Mouse (Mus musculus) neural tube, embryonic 13.5 days (tissue): Measurements from ENCODE around the gene Ntn1. TPM values are rescaled to one million over a fixed set of nuclear protein-coding genes. Genes with fewer than 3 reads are reported as not detected.

Experiments
- ATAC-seq: fragments of 200-750 bp; cut with Nextera tagmentation; 2 replicates; pipeline ENCODE4 v1.8.0; 2017; ENCODE audit warnings: low read depth, mild to moderate bottlenecking, moderate TSS enrichment, moderate library complexity
- H3K27ac ChIP-seq: fragments of 300-500 bp; sonication (generic); replicated peaks from 2 replicates; pipeline ENCODE4 v1.5.1; 2015; ENCODE audit warnings: moderate library complexity, mild to moderate bottlenecking, inconsistent platforms
- H3K27me3 ChIP-seq: fragments of 300-500 bp; sonication (generic); 2 replicates; pipeline ENCODE4 v1.6.1; 2015; ENCODE audit warnings: mild to moderate bottlenecking, inconsistent platforms
- H3K36me3 ChIP-seq: fragments of 300-500 bp; sonication (generic); 2 replicates; pipeline ENCODE4 v1.6.1; 2015; ENCODE audit warnings: mild to moderate bottlenecking, inconsistent platforms
- H3K4me1 ChIP-seq: fragments of 300-500 bp; sonication (generic); replicated peaks from 2 replicates; pipeline ENCODE4 v1.6.1; 2015; ENCODE audit warnings: inconsistent platforms
- H3K4me2 ChIP-seq: fragments of 300-500 bp; sonication (generic); 2 replicates; pipeline ENCODE4 v1.6.1; 2015; ENCODE audit warnings: inconsistent platforms, mild to moderate bottlenecking, moderate library complexity
- H3K4me3 ChIP-seq: fragments of 300-500 bp; sonication (generic); 2 replicates; pipeline ENCODE4 v1.5.1; 2015; ENCODE audit warnings: mild to moderate bottlenecking, inconsistent platforms
- H3K9ac ChIP-seq: fragments of 300-500 bp; sonication (generic); 2 replicates; pipeline ENCODE4 v1.6.1; 2015; ENCODE audit warnings: moderate library complexity, mild to moderate bottlenecking, inconsistent platforms
- H3K9me3 ChIP-seq: fragments of 300-500 bp; sonication (generic); 2 replicates; pipeline ENCODE4 v1.6.1; 2016; ENCODE audit warnings: inconsistent platforms
- WGBS: fragments of 180-500 bp; shearing (Covaris S2); methylation state at CpG from one replicate; pipeline ENCODE4 v1.1.7; 2015; 5-methylcytosine and 5-hydroxymethylcytosine counted together
- polyA plus RNA-seq: library from polyadenylated mRNA; unstranded; fragments of >200 nt; fragmentation: Nextera tagmentation; extraction: Ambion mirVana; gene quantifications from 2 replicates; pipeline ENCODE4 v1.2.1, GENCODE M21; 2015

Gene Ntn1
- polyA plus RNA-seq, 1 experiment from 2014 or later = 35.3 TPM

- WGBS = 45% methylated on average over 9 of the region's 9 CpGs
- Histone ChIP-seq H3K27me3 (no peaks in the 10 kb centered on the region), H3K4me2 (no peak overlapping the region), H3K4me1 (peaks cover 71% of the 10 kb centered on the region), H3K36me3 (no peaks in the 10 kb centered on the region), H3K9me3 (no peaks in the 10 kb centered on the region), H3K4me3 (no peak overlapping the region), H3K27ac (peak overlapping the region; percentile 73), H3K9ac (no peak overlapping the region)
- peak; percentile 29; the same call in 1 of the 2 replicates for ATAC-seq
Observed at GRCm38 (mm10) chr11:68214496-68215205, 186.0 kb downstream of the Ntn1 start.

GRCm38 (mm10) chr11:68213896-68214295, 186.7 kb downstream of the Ntn1 start:
- H3K36me3 ChIP-seq = no peaks in the 10 kb centered on the region
- no peak for ATAC-seq
- H3K27me3 ChIP-seq = no peaks in the 10 kb centered on the region
- no peak overlapping the region for H3K9ac ChIP-seq
- 0 out of 2 replicates have a peak overlapping the region, but pooled peaks have one; percentile 9 for H3K27ac ChIP-seq
- H3K4me3 ChIP-seq = no peak overlapping the region
- no peaks in the 10 kb centered on the region for H3K9me3 ChIP-seq
- no peak overlapping the region for H3K4me2 ChIP-seq
- WGBS = 72% methylated on average over 3 of the region's 3 CpGs
- peaks cover 72% of the 10 kb centered on the region for H3K4me1 ChIP-seq

GRCm38 (mm10) chr11:68211924-68212578, 188.6 kb downstream of the Ntn1 start:
- H3K9ac ChIP-seq = no peak overlapping the region
- no peaks in the 10 kb centered on the region for H3K36me3 ChIP-seq
- WGBS = 33% methylated on average over 8 of the region's 8 CpGs
- H3K4me3 ChIP-seq = no peak overlapping the region
- no peak for ATAC-seq
- H3K9me3 ChIP-seq = no peaks in the 10 kb centered on the region
- H3K4me2 ChIP-seq = no peak overlapping the region
- H3K27me3 ChIP-seq = no peaks in the 10 kb centered on the region
- H3K27ac ChIP-seq = peak overlapping the region; percentile 11; the same call in 1 of the 2 replicates
- H3K4me1 ChIP-seq = peaks cover 64% of the 10 kb centered on the region

- Histone ChIP-seq H3K36me3 (no peaks in the 10 kb centered on the region), H3K4me1 (peaks cover 51% of the 10 kb centered on the region), H3K9me3 (no peaks in the 10 kb centered on the region), H3K9ac (no peak overlapping the region), H3K27ac (no peak overlapping the region), H3K27me3 (no peaks in the 10 kb centered on the region), H3K4me2 (no peak overlapping the region), H3K4me3 (no peak overlapping the region)
- no peak for ATAC-seq
- 97% methylated on average over 5 of the region's 5 CpGs for WGBS
Observed at GRCm38 (mm10) chr11:68210714-68211113, 189.9 kb downstream of the Ntn1 start.

GRCm38 (mm10) chr11:68209506-68209905, 191.1 kb downstream of the Ntn1 start:
- ATAC-seq = no peak
- no peak overlapping the region for H3K4me3 ChIP-seq
- no peak overlapping the region for H3K4me2 ChIP-seq
- no peak overlapping the region for H3K27ac ChIP-seq
- H3K36me3 ChIP-seq = no peaks in the 10 kb centered on the region
- H3K4me1 ChIP-seq = peaks cover 42% of the 10 kb centered on the region
- no peak overlapping the region for H3K9ac ChIP-seq
- H3K27me3 ChIP-seq = peaks cover 4% of the 10 kb centered on the region; the same call in 1 of the 2 replicates
- 96% methylated on average over 4 of the region's 4 CpGs for WGBS
- no peaks in the 10 kb centered on the region for H3K9me3 ChIP-seq

- no peak overlapping the region for H3K4me2 ChIP-seq
- H3K4me1 ChIP-seq = peaks cover 40% of the 10 kb centered on the region
- 83% methylated on average over 1 of the region's 1 CpGs for WGBS
- no peak overlapping the region for H3K9ac ChIP-seq
- no peak for ATAC-seq
- no peaks in the 10 kb centered on the region for H3K36me3 ChIP-seq
- H3K4me3 ChIP-seq = no peak overlapping the region
- H3K27me3 ChIP-seq = peaks cover 4% of the 10 kb centered on the region; the same call in 1 of the 2 replicates
- 0 out of 2 replicates have a peak overlapping the region, but pooled peaks have one; percentile 18 for H3K27ac ChIP-seq
- H3K9me3 ChIP-seq = no peaks in the 10 kb centered on the region
Observed at GRCm38 (mm10) chr11:68208582-68208981, 192.0 kb downstream of the Ntn1 start.

GRCm38 (mm10) chr11:68208023-68208422, 192.6 kb downstream of the Ntn1 start:
- peaks cover 43% of the 10 kb centered on the region for H3K4me1 ChIP-seq
- H3K9me3 ChIP-seq = no peaks in the 10 kb centered on the region
- H3K9ac ChIP-seq = no peak overlapping the region
- no peak overlapping the region for H3K4me3 ChIP-seq
- 0 out of 2 replicates have a peak overlapping the region, but pooled peaks have one; percentile 18 for H3K27ac ChIP-seq
- no peaks in the 10 kb centered on the region for H3K36me3 ChIP-seq
- H3K4me2 ChIP-seq = no peak overlapping the region
- 82% methylated on average over 2 of the region's 2 CpGs for WGBS
- peaks cover 4% of the 10 kb centered on the region; the same call in 1 of the 2 replicates for H3K27me3 ChIP-seq
- ATAC-seq = no peak

GRCm38 (mm10) chr11:68205572-68206229, 194.9 kb downstream of the Ntn1 start:
- H3K4me1 ChIP-seq = peaks cover 37% of the 10 kb centered on the region
- WGBS = 82% methylated on average over 10 of the region's 10 CpGs
- H3K27ac ChIP-seq = 0 out of 2 replicates have a peak overlapping the region, but pooled peaks have one; percentile 23
- peaks cover 9% of the 10 kb centered on the region for H3K27me3 ChIP-seq
- 0 out of 2 replicates have a peak, but pooled peaks have one; percentile 59 for ATAC-seq
- H3K4me2 ChIP-seq = no peak overlapping the region
- H3K9ac ChIP-seq = no peak overlapping the region
- no peaks in the 10 kb centered on the region for H3K9me3 ChIP-seq
- no peaks in the 10 kb centered on the region for H3K36me3 ChIP-seq
- no peak overlapping the region for H3K4me3 ChIP-seq

GRCm38 (mm10) chr11:68204407-68204806, 196.2 kb downstream of the Ntn1 start:
- Histone ChIP-seq H3K4me1 (peaks cover 47% of the 10 kb centered on the region), H3K27me3 (peaks cover 9% of the 10 kb centered on the region), H3K4me3 (no peak overlapping the region), H3K27ac (peak overlapping the region; percentile 23; the same call in 1 of the 2 replicates), H3K36me3 (no peaks in the 10 kb centered on the region), H3K4me2 (no peak overlapping the region), H3K9ac (no peak overlapping the region), H3K9me3 (no peaks in the 10 kb centered on the region)
- WGBS = 85% methylated on average over 5 of the region's 5 CpGs
- ATAC-seq = no peak

- WGBS = 28% methylated on average over 10 of the region's 10 CpGs
- no peak overlapping the region for H3K4me2 ChIP-seq
Observed at GRCm38 (mm10) chr11:68203658-68204315, 196.8 kb downstream of the Ntn1 start.

GRCm38 (mm10) chr11:68202561-68202960, 198.1 kb downstream of the Ntn1 start:
- Histone ChIP-seq H3K9ac (no peak overlapping the region), H3K4me3 (no peak overlapping the region), H3K27ac (0 out of 2 replicates have a peak overlapping the region, but pooled peaks have one; percentile 23), H3K4me2 (no peak overlapping the region), H3K9me3 (no peaks in the 10 kb centered on the region), H3K4me1 (peaks cover 41% of the 10 kb centered on the region), H3K36me3 (no peaks in the 10 kb centered on the region), H3K27me3 (peaks cover 9% of the 10 kb centered on the region)
- ATAC-seq = no peak
- 53% methylated on average over 10 of the region's 10 CpGs for WGBS

More at GRCm38 (mm10) chr11:68203658-68204315, 196.8 kb downstream of the Ntn1 start:
- peak overlapping the region; percentile 49; the same call in 1 of the 2 replicates for H3K27ac ChIP-seq
- peaks cover 48% of the 10 kb centered on the region for H3K4me1 ChIP-seq
- no peak overlapping the region for H3K9ac ChIP-seq
- peaks cover 9% of the 10 kb centered on the region for H3K27me3 ChIP-seq
- no peaks in the 10 kb centered on the region for H3K36me3 ChIP-seq
- H3K4me3 ChIP-seq = no peak overlapping the region
- peak; percentile 41; the same call in 1 of the 2 replicates for ATAC-seq
- no peaks in the 10 kb centered on the region for H3K9me3 ChIP-seq
